Mouse (Mus musculus): ENCODE data around the gene N4bp3.
"Not testable (repeated sequence)": the region's sequence is repeated elsewhere in the genome, so short reads cannot be mapped to it uniquely, and the experiment has no call there.

Gene N4bp3

GRCm38 (mm10) chr11:51629651-51630314 lies 20.9 kb downstream of the N4bp3 start:
- DNase-seq (ENCODE audit: low spot score in 2 of 2) = no peak

DNA sequence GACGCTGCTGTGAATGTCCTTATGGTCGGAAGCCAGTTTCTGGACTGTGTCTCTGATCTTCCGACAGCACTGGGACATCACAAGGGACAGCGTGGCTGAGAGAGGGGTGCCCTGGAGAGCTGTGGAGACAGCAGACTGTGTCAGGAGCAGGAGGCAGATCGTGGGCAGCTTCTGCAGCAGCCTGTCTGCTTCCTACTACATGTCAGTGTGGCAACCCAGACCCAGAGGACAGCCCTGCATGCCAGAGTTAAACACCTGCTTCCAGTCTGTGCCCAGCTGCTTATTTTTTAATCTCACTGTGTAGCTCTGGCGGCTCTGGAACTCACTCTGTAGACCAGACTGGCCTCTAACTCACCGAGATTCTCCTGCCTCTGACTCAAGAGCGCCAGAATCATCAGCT lies 22.7 kb downstream of the N4bp3 start:
- no peak for DNase-seq (ENCODE audit: low spot score in 2 of 2)

- no peak for DNase-seq (ENCODE audit: low spot score in 2 of 2)
Observed at GRCm38 (mm10) chr11:51627425-51627824, 23.2 kb downstream of the N4bp3 start.

- no peak for DNase-seq (ENCODE audit: low spot score in 2 of 2)
Observed at GRCm38 (mm10) chr11:51625187-51625820, 25.3 kb downstream of the N4bp3 start.

GRCm38 (mm10) chr11:51622971-51623491 lies 27.6 kb downstream of the N4bp3 start:
- DNase-seq (ENCODE audit: low spot score in 2 of 2) = no peak

GRCm38 (mm10) chr11:51621776-51622175 lies 28.9 kb downstream of the N4bp3 start:
- DNase-seq (ENCODE audit: low spot score in 2 of 2) = no peak

DNA sequence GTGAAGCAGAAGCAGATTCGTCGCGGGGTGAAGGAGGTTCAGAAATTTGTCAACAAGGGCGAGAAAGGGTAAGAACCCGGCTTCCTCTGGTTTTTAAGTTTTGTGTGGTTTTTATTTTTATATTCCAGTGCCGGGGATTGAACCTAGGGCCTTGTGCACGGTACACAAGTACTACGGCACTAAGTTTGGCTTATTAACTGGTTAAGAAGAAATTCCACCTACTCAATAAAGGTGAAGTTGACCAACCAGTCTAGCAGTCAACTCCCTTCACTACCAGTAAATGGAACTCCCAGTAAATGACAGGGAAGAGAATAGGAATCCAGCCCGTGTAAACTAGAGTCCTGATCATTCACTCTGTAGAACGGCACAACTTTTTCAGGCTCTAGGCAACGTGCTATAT lies 30.6 kb downstream of the N4bp3 start:
- no peak for DNase-seq (ENCODE audit: low spot score in 2 of 2)

DNA sequence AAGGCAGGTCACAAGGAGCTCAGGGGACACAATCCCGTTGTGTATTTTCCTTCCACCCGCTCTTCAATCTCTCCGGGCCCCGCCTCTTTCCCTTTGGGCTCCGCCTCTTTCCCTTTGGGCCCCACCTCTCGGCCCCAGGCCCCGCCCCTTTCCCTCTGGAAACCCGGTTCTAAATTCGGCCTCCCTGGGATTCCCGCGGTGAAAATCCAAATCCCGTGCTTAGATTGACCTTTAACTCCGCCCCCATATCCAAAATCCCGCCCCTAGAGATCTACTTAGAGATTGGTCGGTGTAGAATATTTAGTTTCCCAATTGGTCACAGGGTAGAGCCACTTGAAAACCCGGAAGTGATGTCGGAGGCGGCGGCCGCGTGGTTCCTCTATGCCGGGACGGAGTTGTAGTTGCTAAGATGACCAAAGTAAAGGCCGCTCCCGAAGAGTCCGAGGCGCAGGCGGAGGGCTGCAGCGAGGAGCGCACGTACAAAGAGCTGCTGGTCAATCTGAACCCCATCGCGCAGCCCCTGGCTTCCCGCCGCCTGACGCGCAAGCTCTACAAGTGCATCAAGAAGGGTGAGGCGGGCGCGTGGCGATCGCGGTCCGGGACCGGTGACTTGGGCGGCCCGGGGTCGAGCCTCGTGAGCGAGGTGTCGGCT lies 31.1 kb downstream of the N4bp3 start, which contains the start of gene Nhp2:
Nhp2 (plus strand) TSS at position 327 of the 652 bp plus-strand sequence.
- DNase-seq (ENCODE audit: low spot score in 2 of 2) = peak; percentile 82 to 93

DNA sequence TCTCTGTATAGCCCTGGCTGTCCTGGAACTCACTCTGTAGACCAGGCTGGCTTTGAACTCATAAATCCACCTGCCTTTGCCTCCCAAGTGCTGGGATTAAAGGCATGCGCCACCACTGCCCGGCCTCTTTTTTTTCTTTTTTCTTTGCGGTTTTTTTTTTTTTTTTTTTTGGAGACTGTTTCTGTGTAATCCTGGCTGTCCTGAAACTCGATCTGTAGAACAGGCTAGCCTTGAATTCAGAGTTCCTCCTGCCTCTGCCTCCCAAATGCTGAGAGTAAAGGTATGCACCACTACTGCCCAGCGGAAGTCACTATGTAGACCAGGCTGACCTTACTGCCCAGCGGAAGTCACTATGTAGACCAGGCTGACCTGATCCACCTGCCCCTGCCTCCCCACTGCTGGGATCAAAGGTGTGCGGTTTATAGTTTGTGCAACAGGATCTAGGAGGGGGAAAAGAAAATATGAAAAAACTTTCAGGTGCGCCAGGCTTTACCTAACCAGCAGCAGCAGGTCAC lies 31.7 kb downstream of the N4bp3 start:
- DNase-seq (ENCODE audit: low spot score in 2 of 2) = no peak

GRCm38 (mm10) chr11:51617693-51618092 lies 32.9 kb downstream of the N4bp3 start:
- DNase-seq (ENCODE audit: low spot score in 2 of 2) = peak in 1 of 2 experiments; percentile 79

- DNase-seq (ENCODE audit: low spot score in 2 of 2) = not testable (repeated sequence)
Observed at GRCm38 (mm10) chr11:51616113-51616512, 34.5 kb downstream of the N4bp3 start.

GRCm38 (mm10) chr11:51615601-51616000 lies 35.0 kb downstream of the N4bp3 start:
- DNase-seq (ENCODE audit: low spot score in 2 of 2) = peak; percentile 67 to 80

DNA sequence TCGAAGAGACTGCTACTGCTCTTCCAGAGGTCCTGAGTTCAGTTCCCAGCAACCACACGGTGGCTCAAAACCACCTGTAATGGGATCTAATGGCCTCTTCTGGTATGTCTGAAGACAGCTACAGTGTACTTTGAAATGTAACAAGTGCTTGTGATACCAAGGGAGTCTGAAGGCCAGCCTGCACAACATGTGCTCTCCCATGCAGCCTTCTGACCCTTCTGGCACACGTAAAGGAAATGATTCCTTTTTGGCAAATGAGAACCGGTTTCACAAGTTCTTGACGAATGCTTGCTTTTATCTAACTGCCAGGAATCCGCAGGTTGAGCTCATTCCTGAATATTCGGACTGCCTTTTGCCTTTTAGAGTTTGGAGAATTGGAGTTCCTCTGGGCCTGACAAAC lies 35.5 kb downstream of the N4bp3 start:
- DNase-seq (ENCODE audit: low spot score in 2 of 2) = no peak

DNA sequence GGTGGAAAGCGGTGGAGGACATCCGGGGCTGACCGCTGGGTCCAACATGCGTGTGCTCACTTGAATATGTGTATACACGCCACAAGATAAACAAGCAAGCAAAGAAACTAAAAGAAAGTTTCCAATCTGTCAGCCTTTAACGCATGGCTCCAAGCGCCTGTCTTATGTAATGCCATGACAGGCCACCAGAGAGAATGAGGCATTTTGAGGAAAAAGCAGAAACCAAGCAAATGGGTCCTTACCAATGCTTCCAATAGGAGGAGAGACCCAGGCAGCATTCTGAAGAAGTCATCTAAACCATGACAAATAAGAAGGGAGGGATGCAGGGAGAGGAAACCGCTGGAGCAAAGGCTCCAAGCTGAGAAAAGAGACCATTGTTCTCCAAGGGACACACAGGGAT lies 36.4 kb downstream of the N4bp3 start:
- no peak for DNase-seq (ENCODE audit: low spot score in 2 of 2)

DNA sequence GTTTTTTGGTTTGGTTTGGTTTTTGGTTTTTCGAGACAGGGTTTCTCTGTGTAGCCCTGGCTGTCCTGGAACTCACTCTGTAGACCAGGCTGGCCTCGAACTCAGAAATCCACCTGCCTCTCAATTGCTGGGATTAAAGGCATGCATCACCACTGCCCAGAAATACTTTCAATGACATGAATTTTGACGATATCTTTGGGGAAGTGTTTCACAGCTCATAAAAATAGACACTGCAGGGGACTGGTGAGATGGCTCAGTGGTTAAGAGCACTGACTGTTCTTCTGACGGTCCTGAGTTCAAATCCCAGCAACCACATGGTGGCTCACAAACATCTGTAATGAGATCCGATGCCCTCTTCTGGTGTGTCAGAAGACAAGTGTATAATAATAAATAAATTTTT lies 40.7 kb downstream of the N4bp3 start:
- DNase-seq (ENCODE audit: low spot score in 2 of 2) = not testable (repeated sequence)

GRCm38 (mm10) chr11:51609266-51609909 lies 41.3 kb downstream of the N4bp3 start:
- no peak for DNase-seq (ENCODE audit: low spot score in 2 of 2)

- DNase-seq (ENCODE audit: low spot score in 2 of 2) = no peak
Observed at GRCm38 (mm10) chr11:51607096-51607738, 43.4 kb downstream of the N4bp3 start.

DNA sequence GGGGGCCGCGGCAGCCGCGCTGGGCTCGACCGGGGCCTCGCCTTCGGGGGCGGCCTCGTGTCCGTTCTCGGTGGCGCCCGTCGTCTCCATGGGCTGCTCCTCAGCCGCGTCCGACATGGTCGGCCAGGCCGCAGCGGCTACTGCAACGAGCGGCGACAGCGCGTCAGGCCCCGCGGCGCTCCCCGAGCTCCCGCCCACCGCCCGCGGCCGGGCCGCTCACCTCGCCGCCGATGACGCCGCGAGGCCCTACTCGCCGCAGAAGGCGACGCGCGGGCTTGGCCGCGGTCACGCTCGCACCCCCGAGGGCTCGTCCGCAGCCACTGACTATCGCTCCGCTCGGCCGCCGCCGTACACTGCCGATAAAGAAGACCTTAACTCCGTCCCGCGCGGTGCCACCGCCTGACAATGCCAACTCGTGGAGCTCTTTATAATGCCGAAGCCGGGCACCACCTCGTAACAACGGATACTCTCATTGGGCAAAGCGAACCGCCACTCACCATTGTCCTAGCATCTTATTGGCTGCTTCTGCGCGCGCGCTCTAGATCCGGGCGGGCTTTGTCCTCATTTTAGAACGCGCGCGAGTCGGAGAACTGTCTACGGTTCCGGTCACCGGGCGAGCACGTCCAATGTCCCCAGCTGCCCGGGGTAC lies 44.1 kb downstream of the N4bp3 start, which contains the start of gene Hnrnpab:
Hnrnpab (minus strand) TSS at position 401 of the 649 bp plus-strand sequence.
- peak; percentile 95 for DNase-seq (ENCODE audit: low spot score in 2 of 2)

DNA sequence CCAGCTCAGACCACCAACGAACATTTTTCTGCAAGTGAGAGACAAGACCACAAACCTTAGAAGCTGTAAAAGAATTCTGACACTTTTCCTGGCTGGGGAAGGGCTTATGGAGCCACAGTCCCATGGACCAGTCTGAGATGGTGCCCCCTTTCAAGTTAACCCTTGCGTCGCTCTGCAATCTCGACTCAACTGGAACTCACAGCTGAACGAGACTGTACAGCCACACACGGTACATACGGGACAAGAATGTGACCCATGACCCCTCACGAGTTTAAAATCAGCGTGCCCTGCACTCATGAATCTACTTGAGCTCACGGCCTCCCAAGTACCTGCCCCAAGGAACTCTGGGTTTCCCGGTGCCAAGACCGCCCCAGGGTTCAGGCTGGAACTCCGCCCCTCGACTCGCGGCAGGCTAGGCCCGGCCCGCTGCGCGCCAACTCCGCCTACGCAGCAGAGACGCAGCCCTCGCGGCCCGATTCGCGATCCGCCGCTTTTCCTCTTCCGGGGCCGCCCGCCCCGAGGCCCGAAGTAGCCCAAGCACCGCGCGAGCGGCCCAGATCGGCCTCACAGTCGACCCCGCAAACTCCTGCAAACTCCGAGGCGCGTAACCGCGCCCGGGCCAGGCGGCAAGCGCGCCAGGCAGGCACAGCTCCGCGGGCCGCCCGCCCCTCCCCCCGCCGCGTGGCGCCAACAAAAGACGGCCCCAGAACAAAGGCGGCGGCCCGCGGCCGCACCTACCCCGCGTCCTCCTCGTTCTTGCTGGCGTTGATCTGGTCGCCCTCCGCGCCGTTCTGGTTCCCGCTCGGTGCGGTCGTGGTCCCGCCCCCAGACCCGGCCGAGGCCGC lies 44.8 kb downstream of the N4bp3 start:
- DNase-seq (ENCODE audit: low spot score in 2 of 2) = peak; percentile 82 to 91

GRCm38 (mm10) chr11:51602253-51602652 lies 48.4 kb downstream of the N4bp3 start:
- no peak for DNase-seq (ENCODE audit: low spot score in 2 of 2)
